Mouse (Mus musculus) lung, postnatal 0 days (tissue): ENCODE measurements around the gene Fermt1.

Experiments used
- CTCF ChIP-seq: IDR thresholded peaks from 2 replicates; pipeline ENCODE4 v1.5.1; 2016; ENCODE audit warnings: antibody characterized with exemption, mild to moderate bottlenecking
- EP300 ChIP-seq: IDR thresholded peaks from 2 replicates; pipeline ENCODE4 v1.6.1; 2016; ENCODE audit warnings: antibody characterized with exemption, mild to moderate bottlenecking, control low read depth

DNA sequence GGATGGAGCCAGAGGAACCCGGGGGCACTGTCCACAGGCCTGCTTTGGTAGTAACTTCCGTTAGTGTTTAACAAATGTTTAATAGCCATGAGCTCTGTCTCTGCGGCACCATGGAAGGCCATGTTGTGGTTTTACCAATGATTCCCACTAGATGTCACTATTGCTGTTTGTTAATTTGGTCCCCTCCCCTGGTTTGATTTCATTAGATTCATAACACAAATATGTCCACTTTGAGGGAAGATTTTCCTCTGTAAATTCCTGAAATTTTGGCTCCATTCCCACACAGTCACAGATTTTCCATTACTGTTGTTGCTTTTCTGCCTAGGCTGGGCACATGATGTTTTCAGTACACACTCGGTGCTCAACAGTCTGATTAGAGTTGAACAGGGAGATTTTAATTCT, 25.1 kb upstream of the Fermt1 start:
- TF ChIP-seq EP300: no peak
- peak; percentile 65 for TF ChIP-seq CTCF
